Mouse (Mus musculus): ENCODE measurements at regions not wholly inside any gene's neighbourhood (a gene's known extent, or its start where the extent isn't known, plus 50 kb on each side); places are given as distances from the start of the nearest gene placed in this dataset.

DNA sequence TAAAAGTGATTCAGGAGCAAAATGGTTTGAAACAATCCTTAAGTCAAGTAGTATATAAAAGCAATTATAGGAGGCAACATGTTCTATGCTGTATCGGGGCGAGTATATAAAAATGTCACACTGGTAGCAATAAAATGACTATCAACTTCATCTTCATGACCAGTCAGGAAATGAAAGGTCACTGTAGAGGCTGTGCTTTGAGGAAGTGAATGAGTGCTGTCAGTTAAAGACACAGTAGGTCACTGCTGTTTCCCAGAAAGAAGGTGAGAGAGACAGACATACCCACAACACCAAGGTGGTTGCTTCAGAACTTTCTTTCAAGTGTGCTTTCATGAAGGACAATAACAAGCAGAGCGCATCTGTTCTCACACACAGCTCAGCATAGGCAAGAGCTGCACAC is 292.4 kb downstream of the Cd47 start:
- DNase-seq, result no peak

DNA sequence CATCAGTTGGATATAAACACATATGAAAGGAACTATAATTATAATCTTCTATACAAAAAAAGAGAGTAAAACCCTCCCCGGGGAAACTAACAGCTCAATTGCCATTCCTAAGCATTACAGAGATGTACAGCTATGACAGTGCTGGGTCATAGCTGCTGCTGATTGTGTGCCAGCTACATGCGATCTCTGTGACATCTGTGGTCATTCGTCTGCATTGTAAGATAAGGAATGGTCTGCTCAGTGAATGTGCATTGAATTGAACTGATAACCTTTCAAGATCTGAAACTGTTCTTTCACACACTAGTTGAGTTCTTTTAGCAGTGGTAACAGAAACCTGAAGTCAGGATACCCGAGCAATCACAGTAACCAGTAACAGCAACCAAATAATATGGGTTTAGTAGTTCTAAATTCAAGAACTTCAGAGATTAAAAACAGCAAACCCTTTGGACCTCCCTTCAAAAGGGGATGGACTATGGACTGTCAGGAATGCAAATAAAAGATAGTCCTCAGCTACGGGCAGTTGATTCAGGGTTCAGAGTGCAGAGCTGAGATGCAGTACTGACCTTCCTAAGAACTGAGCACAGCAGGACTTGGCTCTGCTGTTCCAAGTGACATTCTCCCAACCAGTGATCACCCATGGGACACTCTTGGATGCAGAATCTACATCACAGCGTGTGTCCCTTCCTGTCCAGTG is 295.7 kb downstream of the Cd47 start:
- no peak for DNase-seq

DNA sequence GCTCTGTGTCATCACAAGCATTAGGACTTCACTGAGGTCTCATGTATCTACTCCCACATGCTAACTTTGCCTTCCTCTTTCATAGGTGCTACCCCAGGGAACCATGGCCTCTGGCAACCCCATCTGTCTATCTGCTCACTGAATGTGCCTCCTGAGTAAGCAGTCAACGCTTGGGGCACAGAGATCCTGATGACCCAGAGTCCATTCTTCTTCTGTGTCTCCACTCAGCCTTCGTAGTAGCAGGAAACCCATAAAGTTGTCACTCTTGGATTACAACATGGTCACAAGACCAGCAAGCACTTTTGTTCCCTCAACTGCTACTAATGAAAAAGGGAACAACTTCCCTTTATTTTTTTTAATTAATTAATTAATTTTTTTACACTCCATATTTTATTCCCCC is 296.2 kb downstream of the Cd47 start:
- no peak for DNase-seq

DNA sequence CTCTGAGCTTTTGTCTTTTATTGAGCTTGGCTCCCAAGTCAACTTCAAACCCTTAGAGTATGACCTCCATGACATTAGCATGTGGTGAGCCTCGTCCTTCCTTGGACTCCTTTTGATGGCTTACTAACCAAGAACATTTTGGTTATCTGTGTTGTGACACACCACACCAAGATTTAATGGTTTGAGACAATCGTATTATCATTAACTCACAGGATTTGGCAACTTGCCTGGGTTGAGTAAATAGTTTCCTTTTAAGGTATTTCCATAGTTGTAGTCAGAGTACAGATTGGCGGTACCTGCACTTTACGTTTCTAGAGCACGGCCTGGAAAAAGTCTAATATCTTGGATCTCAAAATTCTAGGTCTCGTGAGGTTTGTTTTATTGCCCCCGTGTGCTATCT is 303.0 kb downstream of the Cd47 start:
- no peak for DNase-seq

DNA sequence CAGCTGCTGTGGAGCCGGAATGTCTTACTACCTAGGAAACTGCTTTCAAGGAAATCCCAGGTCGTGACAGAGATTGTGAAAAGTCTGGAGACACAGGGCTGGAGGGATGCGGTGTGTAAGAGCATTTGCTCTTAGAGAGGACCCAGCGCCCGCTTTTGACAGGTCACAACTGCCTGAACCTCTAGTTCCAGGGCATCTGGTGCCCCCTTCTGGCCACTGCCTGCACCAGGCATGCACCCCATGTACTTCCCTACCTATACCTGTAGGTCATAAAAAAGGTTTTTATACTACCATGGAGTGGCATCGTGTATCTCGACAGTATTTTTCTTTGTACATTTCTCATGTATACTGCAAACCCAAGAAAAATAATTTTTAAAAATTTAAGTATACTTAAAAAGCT is 314.0 kb downstream of the Bbx start:
- DNase-seq, result peak; percentile 9 to 10

DNA sequence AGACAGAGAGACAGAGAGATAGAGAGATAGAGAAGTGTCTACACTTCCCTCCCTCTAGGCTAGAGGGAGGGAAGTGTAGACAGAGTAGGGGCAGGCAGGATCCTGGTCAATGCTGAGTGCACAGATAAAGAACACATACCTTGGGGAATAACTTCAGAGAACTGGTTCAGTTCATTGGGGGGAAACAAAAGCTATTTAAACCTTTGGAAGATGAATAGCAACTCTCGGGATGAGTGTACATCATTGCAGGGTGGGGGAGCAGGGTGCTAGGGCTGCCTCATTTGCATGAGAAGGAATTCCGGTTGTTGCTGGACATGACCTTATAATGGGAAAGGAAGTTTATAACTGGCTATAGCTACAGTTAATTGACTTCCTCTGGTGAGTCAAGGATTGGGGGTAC is 309.7 kb downstream of the Bbx start:
- no peak for DNase-seq

DNA sequence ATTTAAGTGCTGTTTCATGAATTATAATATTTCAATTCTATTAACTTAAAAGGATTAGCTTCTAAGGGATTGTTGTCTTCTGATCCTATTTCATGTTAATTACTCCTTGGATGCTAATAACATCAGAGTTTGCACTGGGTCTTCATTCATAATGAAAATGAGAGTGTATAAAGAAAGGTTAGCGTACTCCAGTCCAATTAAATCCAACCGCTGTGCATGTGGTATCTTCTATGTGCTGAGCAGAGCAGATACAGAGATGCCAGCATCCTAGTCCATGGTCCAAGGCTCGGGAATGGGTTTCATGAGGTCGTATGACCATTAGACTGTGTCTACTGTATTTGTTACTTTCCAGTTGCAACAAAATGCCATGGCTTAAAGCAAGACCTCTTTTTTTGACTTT is 307.5 kb downstream of the Bbx start:
- no peak for DNase-seq

DNA sequence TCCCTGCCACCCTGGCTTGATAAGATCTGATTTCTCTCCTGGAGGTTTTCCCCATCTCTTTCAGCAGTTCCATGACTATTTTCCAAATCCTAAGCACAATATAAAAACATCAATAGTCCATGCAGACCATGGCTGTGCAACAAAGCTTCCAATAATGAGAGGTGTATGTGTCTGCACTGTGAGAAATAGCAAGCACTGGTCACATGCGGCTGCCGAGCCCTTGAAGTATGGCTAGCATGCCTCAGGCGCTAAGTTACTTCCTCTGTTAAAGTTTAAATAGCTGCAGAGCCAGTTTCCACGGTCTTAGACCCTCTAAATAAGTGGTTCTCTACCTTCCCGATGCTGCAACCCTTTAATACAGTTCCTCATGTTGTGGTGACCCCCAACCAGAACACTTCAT is 306.6 kb downstream of the Bbx start:
- no peak for DNase-seq

DNA sequence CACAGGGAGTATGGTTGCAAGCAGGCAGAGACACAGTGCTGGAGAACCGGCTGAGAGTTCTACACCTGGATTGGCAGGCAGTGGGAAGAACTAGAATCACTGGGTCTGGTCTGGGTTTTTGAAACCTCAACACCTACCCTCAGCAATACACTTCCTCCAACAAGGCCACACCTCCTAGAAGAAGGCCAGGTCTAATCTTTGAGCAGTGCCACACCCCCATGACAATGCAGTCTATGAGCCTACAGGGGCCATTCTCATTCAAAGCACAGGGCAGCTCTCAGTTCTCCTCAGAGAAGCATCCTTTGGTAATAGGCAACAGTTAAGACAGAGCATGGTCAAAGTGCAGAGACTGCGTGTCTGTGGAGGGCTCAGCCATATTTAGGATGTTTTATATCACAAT is 300.8 kb downstream of the Bbx start:
- DNase-seq, result no peak
